ENCODE assay signal across 8 mouse cellular contexts in genomic region chr9:96196636-96197181, GRCm38 (mm10). TPM values are rescaled to one million over a fixed set of nuclear protein-coding genes. Genes with fewer than 3 reads are reported as not detected.
DNase-seq lines count a peak whose midpoint lies in the region; ATAC-seq and TF ChIP-seq lines count a peak whose summit lies in the region.

No protein-coding gene starts in this region.

- peaks cover 22% of the 10 kb centered on the region for H3K4me1 ChIP-seq in G1E (ENCODE audit: insufficient read depth, low read depth, low read length)
- peaks cover 19% of the 10 kb centered on the region for H3K4me1 ChIP-seq in forebrain, embryonic 13.5 days

- peak; percentile 35 for DNase-seq in G1E (ENCODE audit: low spot score)
- DNase-seq in heart, postnatal 36 days, result peak; percentile 53 to 67
- DNase-seq in layer of hippocampus, adult 9-11 months, result peak; percentile 53
- DNase-seq in lung, postnatal 10 days, result peak; percentile 52
- DNase-seq in retina, embryonic 14.5 days (ENCODE audit: low spot score), result peak; percentile 64
- peak; percentile 71 for DNase-seq in thymus, postnatal 4 days

- peak overlapping the region; percentile 83 for H3K4me3 ChIP-seq in G1E (ENCODE audit: low read depth, low read length)
- H3K4me3 ChIP-seq in forebrain, embryonic 13.5 days, result peak overlapping the region; percentile 84

- no peaks in the 10 kb centered on the region for H3K9me3 ChIP-seq in G1E (replicated peaks)
- H3K9me3 ChIP-seq in forebrain, embryonic 13.5 days (replicated peaks), result no peaks in the 10 kb centered on the region

- peak overlapping the region; percentile 83 for H3K9ac ChIP-seq in forebrain, embryonic 13.5 days

- H3K27me3 ChIP-seq in G1E (ENCODE audit: insufficient read depth, low read length), result peaks cover 4% of the 10 kb centered on the region; the same call in 1 of the 2 replicates
- H3K27me3 ChIP-seq in forebrain, embryonic 13.5 days, result no peaks in the 10 kb centered on the region

- peak overlapping the region; percentile 98 for H3K4me2 ChIP-seq in forebrain, embryonic 13.5 days

- TF ChIP-seq CTCF in G1E (IDR thresholded peaks at IDR 0.05; ENCODE audit: low read depth, low read length), result no peak

- intact Hi-C loops in heart, postnatal 36 days (cut with DNase I), result loop anchor here (2.0 to 10.0 kb wide), 2 partner anchors 78 to 918 kb away; partner anchors contain the start of genes Gk5 and Slc25a36

- H3K36me3 ChIP-seq in G1E (replicated peaks), result no peaks in the 10 kb centered on the region
- H3K36me3 ChIP-seq in forebrain, embryonic 13.5 days (ENCODE audit: poor library complexity, severe bottlenecking), result no peaks in the 10 kb centered on the region

- peak; percentile 24; the same call in 1 of the 2 replicates for ATAC-seq in G1E (ENCODE audit: extremely low read depth, insufficient number of reproducible peaks, low FRiP score, poor library complexity, severe bottlenecking)
- ATAC-seq in cerebellum, adult (ENCODE audit: insufficient number of reproducible peaks, low FRiP score, low TSS enrichment), result peak; percentile 59
- ATAC-seq in forebrain, embryonic 13.5 days, result no peak

- H3K27ac ChIP-seq in forebrain, embryonic 13.5 days, result peak overlapping the region; percentile 51

- WGBS in forebrain, embryonic 13.5 days, result 0% methylated on average over 20 of the region's 20 CpGs

RNA-seq across cellular contexts. Expression of gene Tfdp2, which starts 0.6 kb away (rescaled TPM):
- 72.1 and 101 TPM in 2 replicates for total RNA-seq in G1E (2014; fragmentation: Nextera tagmentation)
- total RNA-seq in G1E (2017), result 31.6 and 42.7 TPM in 2 replicates
- polyA plus RNA-seq in G1E (2012), result 8.0 and 10.7 TPM in 2 replicates
- polyA plus RNA-seq in forebrain, embryonic 13.5 days (2015; fragmentation: Nextera tagmentation; extraction: Ambion mirVana), result 47.2 and 50.5 TPM in 2 replicates
- total RNA-seq in heart, postnatal 36 days (2021), result 100 to 1,000 TPM; 107 to 125 TPM
